Mouse (Mus musculus) neural tube, postnatal 0 days (tissue): Measurements from ENCODE around the gene Dclre1a. TPM values are rescaled to one million over a fixed set of nuclear protein-coding genes. Genes with fewer than 3 reads are reported as not detected.

Experiments
- polyA plus RNA-seq: library from polyadenylated mRNA; unstranded; fragments of >200 nt; fragmentation: Nextera tagmentation; extraction: Ambion mirVana; gene quantifications from 2 replicates; pipeline ENCODE4 v1.2.1, GENCODE M21; 2015

The Dclre1a gene
- 10.8 and 12.3 TPM in 2 replicates for polyA plus RNA-seq

DNA sequence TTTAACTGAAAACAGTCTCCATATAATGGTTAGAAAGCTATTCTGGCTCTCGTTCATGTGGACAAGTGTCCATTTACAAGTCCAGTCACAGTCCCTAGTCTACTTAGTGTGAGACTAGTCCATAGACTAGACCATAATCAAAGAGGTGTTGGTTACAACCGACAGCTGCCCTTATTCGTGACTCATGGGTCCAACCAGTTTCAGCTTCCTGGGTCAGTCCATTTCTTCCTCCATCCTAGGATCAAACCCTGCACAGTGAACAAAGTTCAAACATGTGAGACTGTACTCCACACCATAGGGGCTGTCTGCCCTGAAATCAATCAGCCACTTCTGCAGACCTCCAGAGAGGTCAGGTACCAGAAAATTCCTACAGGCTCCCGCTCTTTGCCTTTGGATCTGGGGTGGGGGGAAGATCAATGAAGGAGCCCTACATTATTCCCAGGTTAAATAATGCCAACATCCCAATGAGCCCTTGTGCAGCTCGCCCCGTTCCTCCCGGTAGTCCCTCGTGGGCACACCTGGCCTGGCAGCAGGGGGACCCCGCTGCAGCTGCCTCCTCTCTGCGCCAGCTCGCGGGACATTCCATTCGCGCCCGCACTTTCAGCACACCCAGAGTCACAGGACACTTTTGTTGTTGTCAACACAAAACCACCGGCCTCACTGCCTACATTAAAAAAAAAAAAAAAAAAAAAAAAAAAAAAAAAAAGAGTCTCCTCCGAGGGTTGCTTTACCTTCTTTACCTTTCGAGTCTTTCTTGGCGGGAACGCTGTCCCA, at the start of gene Dclre1a:
Gene Dclre1a, minus strand, starts transcription at position 767 of the 774 bp plus-strand sequence.

DNA sequence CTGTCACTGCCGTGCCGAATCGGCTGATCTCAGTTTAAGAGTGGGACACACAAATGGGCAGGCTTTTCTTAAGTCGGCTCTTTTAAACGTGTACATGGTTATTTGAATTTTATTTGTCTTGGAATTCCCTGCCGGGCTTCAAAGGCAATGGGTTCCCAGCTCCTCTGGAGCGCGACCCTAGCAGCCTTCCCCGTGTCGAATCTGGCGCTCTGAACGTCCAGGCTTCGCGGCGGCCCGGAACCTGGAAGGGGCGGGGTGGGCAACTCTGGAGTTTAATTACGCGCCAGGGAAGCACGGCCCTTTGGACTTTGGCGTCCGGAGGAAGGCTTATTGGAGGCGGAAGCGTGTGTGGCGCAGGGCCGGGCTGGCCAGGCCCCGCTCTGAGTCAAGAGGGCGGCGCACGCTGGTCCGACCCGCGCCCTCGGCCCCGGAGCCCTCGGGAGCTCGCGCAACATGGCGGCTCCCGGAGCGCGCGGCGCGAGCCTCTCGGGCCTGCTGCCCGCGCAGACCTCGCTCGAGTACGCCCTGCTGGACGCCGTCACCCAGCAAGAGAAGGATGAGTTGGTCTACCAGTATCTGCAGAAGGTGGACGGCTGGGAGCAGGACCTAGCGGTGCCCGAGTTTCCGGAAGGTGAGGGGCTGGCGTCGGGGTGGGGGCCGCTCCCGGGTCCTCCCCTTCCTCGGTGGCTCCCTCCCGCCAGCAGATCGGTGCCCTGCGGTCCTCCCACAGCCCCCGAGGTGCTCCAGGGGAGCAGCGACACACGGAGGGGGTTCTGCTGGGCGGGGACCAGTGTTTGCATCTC, 409 bp upstream of the Dclre1a start, which contains the start of gene Nhlrc2:
Gene Nhlrc2, plus strand, starts transcription at position 32 of the 803 bp plus-strand sequence.

Other genes with a start within 250 kb of the Dclre1a start
- 0.35 and 0.47 TPM in 2 replicates for gene Nrap, start 158.2 kb downstream of the Dclre1a start, polyA plus RNA-seq
- 23.3 and 25.6 TPM in 2 replicates for gene Casp7, start 151.1 kb downstream of the Dclre1a start, polyA plus RNA-seq
- 0.21 and 0.41 TPM in 2 replicates for gene Plekhs1, start 86.6 kb downstream of the Dclre1a start, polyA plus RNA-seq
- gene Nhlrc2, start within 50 bp of the Dclre1a start, polyA plus RNA-seq: 5.7 TPM in 2 replicates
- gene Adrb1, start 174.0 kb upstream of the Dclre1a start, polyA plus RNA-seq: 2.6 and 2.8 TPM in 2 replicates